Mouse (Mus musculus) midbrain, embryonic 12.5 days (tissue): ENCODE data around the gene Gm29427. TPM values are rescaled to one million over a fixed set of nuclear protein-coding genes. Genes with fewer than 3 reads are reported as not detected.

ENCODE experiments used
- ATAC-seq: fragments of 200-750 bp; cut with Nextera tagmentation; 2 replicates; pipeline ENCODE4 v1.8.0; 2017; ENCODE audit warnings: low read depth, moderate TSS enrichment, moderate library complexity; ENCODE audit not compliant: low FRiP score
- H3K27ac ChIP-seq: fragments of 300-500 bp; sonication (generic); replicated peaks from 2 replicates; pipeline ENCODE4 v1.5.1; 2016; ENCODE audit warnings: mild to moderate bottlenecking
- H3K27me3 ChIP-seq: fragments of 300-500 bp; sonication (generic); 2 replicates; pipeline ENCODE4 v1.6.1; 2016; ENCODE audit warnings: mild to moderate bottlenecking
- H3K36me3 ChIP-seq: fragments of 300-500 bp; sonication (generic); 2 replicates; pipeline ENCODE4 v1.6.1; 2016
- H3K4me1 ChIP-seq: fragments of 300-500 bp; sonication (generic); 2 replicates; pipeline ENCODE4 v1.6.1; 2016
- H3K4me2 ChIP-seq: fragments of 300-500 bp; sonication (generic); replicated peaks from 2 replicates; pipeline ENCODE4 v1.6.1; 2016; ENCODE audit warnings: mild to moderate bottlenecking, moderate library complexity
- H3K4me3 ChIP-seq: fragments of 300-500 bp; sonication (generic); 2 replicates; pipeline ENCODE4 v1.5.1; 2016; ENCODE audit warnings: mild to moderate bottlenecking
- H3K9ac ChIP-seq: fragments of 300-500 bp; sonication (generic); replicated peaks from 2 replicates; pipeline ENCODE4 v1.6.1; 2016; ENCODE audit warnings: mild to moderate bottlenecking, moderate library complexity
- H3K9me3 ChIP-seq: fragments of 300-500 bp; sonication (generic); 2 replicates; pipeline ENCODE4 v1.6.1; 2016; ENCODE audit warnings: mild to moderate bottlenecking
- WGBS: fragments of 180-500 bp; shearing (Covaris S2); methylation state at CpG from one replicate; pipeline ENCODE4 v1.1.7; 2016; 5-methylcytosine and 5-hydroxymethylcytosine counted together
- polyA plus RNA-seq: library from polyadenylated mRNA; unstranded; fragments of >200 nt; fragmentation: Nextera tagmentation; extraction: Ambion mirVana; gene quantifications from 2 replicates; pipeline ENCODE4 v1.2.1, GENCODE M21; 2016

Gene Gm29427
- polyA plus RNA-seq, 1 experiment from 2014 or later = not detected

DNA sequence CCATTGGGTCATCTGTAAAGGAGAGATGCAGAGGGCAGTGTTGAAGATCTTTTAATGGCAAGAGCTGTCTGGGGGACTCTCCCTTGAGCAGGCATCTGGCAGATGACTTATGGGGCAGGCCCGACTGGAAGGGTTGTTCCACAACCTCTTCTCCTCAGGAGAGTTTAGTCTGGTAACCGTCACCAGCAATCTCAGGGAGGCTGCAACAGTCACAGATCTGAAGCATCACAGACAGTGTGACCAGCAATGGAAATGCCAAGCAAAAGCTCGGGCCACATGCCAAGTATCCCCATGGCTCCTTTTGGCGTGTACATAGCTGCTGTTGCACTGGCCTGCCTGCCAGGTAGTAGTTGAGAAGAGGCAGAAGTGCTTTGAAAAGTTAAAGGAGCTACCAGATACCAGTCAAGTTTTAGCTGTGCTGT is 24.6 kb upstream of the Gm29427 start:
- Histone ChIP-seq H3K9me3 (no peaks in the 10 kb centered on the region), H3K4me3 (no peak overlapping the region), H3K27me3 (no peaks in the 10 kb centered on the region), H3K27ac (0 out of 2 replicates have a peak overlapping the region, but pooled peaks have one; percentile 6), H3K36me3 (no peaks in the 10 kb centered on the region), H3K9ac (no peak overlapping the region), H3K4me1 (no peaks in the 10 kb centered on the region), H3K4me2 (no peak overlapping the region)
- 77% methylated on average over 4 of the region's 4 CpGs for WGBS
- ATAC-seq = no peak

DNA sequence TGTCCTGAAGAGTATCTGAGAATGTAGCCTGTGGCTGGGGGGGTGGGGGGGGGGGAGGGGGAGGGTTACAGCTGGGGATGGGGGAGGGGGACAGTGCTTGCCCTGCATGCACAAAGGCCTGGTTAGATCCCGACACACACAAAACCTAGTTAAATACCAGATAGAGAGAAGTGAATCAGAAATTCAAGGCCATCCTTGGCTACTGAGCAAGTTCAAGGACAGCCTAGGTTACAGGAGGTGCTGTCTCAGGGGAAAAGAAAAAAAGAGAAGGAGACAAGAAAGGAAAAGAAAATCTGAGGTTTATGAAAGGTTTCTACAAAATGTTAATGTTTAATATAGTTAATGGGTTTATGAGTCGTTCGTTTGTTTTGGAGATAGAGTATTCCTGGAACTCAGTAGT is 24.0 kb upstream of the Gm29427 start:
- ATAC-seq = no peak
- H3K4me3 ChIP-seq = no peak overlapping the region
- WGBS = 78% methylated on average over 3 of the region's 3 CpGs
- no peaks in the 10 kb centered on the region for H3K36me3 ChIP-seq
- no peak overlapping the region for H3K9ac ChIP-seq
- H3K4me2 ChIP-seq = no peak overlapping the region
- H3K4me1 ChIP-seq = no peaks in the 10 kb centered on the region
- H3K9me3 ChIP-seq = no peaks in the 10 kb centered on the region
- H3K27ac ChIP-seq = no peak overlapping the region
- H3K27me3 ChIP-seq = no peaks in the 10 kb centered on the region

DNA sequence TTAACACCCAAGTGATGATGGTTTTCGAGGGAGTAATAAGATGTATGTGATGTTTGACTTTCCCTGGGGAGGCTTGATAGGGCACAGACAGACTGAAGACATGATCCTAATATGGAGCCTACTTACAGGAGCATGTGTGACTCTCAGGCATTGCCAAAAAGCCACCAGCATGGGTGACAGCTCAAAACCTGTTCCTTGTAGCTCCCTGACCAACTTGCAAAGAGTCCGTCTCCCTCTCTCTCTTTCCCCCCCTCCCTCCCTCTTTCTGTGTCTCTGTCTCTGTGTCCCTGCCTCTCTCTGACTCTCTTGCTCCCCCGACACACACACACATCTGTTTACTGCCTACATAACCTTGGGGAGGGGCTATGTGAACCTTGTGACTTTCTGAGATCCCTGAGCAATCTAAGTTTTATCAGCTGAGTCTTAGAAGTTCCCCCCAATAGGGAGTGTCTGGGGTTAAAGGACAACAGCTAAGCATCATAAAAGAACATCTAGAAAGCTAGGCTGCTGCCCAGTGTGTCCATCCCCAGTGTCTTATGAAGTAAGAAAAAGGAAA is 23.0 kb upstream of the Gm29427 start:
- ATAC-seq = no peak
- Histone ChIP-seq H3K4me3 (no peak overlapping the region), H3K9me3 (no peaks in the 10 kb centered on the region), H3K36me3 (no peaks in the 10 kb centered on the region), H3K4me1 (no peaks in the 10 kb centered on the region), H3K9ac (no peak overlapping the region), H3K4me2 (no peak overlapping the region), H3K27me3 (no peaks in the 10 kb centered on the region), H3K27ac (no peak overlapping the region)
- 83% methylated on average over 3 of the region's 3 CpGs for WGBS

DNA sequence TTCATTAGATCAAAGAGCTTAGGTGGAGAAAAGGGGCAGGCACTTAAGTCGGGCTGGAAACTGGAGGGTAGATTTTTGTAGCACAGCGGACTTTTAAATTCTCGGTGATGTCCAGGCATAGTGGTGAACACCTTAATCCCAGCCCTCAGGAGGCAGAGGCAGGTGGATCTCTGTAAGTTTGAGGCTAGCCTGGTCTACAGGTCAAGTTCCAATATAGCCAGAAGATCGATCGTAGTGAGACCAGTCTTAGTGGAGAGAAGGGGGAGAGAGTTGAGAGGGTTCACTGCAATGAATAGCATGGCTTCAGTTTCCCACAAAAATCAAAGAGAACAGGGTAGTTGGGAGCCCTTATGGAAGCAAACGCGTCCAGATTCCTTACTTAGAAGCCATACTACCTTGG is 22.3 kb upstream of the Gm29427 start:
- no peak overlapping the region for H3K27ac ChIP-seq
- no peak overlapping the region for H3K4me2 ChIP-seq
- no peaks in the 10 kb centered on the region for H3K27me3 ChIP-seq
- no peaks in the 10 kb centered on the region for H3K4me1 ChIP-seq
- no peak overlapping the region for H3K9ac ChIP-seq
- no peaks in the 10 kb centered on the region for H3K9me3 ChIP-seq
- WGBS = 90% methylated on average over 7 of the region's 7 CpGs
- no peaks in the 10 kb centered on the region for H3K36me3 ChIP-seq
- H3K4me3 ChIP-seq = no peak overlapping the region
- ATAC-seq = no peak

DNA sequence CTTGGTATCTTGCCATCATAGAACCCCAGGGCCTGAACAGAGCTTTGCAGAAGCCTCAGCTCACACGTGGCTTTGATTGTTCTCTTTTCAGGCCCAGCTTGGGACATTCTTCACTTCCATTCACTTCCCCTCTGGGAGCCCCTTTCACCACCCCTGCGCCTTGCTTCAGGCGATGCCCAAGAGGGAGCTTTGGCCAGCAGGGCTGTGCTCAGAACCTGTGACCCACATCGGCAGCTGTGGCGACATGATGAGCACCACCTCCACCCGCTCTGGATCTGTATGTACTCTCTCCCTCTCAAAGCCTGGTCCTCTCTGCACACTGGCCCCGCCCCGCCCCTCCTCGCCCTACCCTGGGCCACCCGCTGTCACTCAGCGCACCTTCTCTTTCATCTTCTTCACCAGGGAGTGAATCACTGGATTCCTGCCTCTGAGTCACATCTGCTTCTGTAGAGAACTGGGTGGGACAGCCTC is 21.8 kb upstream of the Gm29427 start:
- ATAC-seq = no peak
- no peaks in the 10 kb centered on the region for H3K36me3 ChIP-seq
- no peak overlapping the region for H3K9ac ChIP-seq
- H3K4me2 ChIP-seq = no peak overlapping the region
- no peaks in the 10 kb centered on the region for H3K27me3 ChIP-seq
- no peaks in the 10 kb centered on the region for H3K4me1 ChIP-seq
- H3K4me3 ChIP-seq = no peak overlapping the region
- no peak overlapping the region for H3K27ac ChIP-seq
- no peaks in the 10 kb centered on the region for H3K9me3 ChIP-seq
- WGBS = 21% methylated on average over 11 of the region's 11 CpGs

DNA sequence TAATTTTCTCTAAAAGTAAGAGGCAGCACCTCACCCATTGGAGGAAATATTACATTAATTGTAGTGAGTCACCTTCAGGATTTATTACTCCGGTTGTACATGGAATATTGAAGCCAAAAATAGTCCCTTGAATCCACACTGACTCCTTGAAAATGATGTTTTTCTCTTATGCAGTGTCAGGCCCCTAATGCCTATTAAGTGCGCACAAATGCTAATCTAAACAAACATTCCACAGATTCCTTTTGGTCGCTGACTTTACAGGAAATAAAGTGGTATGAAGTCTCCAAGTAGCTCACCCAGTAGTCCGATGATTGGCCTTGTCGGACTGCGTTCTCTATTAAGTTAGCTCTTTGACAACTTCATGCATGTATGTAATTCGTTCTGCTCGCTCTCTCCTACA is 19.3 kb upstream of the Gm29427 start:
- Histone ChIP-seq H3K9me3 (no peaks in the 10 kb centered on the region), H3K4me2 (no peak overlapping the region), H3K36me3 (no peaks in the 10 kb centered on the region), H3K4me3 (no peak overlapping the region), H3K4me1 (peaks cover 8% of the 10 kb centered on the region), H3K27me3 (no peaks in the 10 kb centered on the region), H3K9ac (no peak overlapping the region), H3K27ac (no peak overlapping the region)
- 75% methylated on average over 8 of the region's 8 CpGs for WGBS
- no peak for ATAC-seq

DNA sequence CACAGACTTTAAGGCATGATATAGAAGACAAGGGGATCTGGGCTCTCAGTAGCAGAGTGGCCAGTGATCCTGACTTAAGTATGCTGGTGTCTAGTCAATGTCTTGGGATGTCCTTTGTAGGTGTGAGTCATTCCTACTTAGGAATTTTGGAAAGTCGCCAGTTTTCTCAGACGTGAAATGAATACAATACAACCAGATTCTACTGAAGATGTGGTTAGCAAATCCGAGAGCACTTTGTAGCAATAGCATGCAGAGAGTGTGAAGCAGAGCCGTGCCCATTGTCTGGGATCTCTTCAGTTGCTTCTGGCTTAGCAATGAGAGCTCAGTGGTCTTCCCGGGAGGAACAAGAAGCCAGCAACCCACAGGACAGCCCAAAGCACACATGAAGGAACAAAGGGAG is 18.9 kb upstream of the Gm29427 start:
- Histone ChIP-seq H3K4me1 (peaks cover 8% of the 10 kb centered on the region), H3K27ac (no peak overlapping the region), H3K4me3 (no peak overlapping the region), H3K9me3 (no peaks in the 10 kb centered on the region), H3K9ac (no peak overlapping the region), H3K36me3 (no peaks in the 10 kb centered on the region), H3K4me2 (no peak overlapping the region), H3K27me3 (no peaks in the 10 kb centered on the region)
- WGBS = 53% methylated on average over 5 of the region's 5 CpGs
- no peak for ATAC-seq

DNA sequence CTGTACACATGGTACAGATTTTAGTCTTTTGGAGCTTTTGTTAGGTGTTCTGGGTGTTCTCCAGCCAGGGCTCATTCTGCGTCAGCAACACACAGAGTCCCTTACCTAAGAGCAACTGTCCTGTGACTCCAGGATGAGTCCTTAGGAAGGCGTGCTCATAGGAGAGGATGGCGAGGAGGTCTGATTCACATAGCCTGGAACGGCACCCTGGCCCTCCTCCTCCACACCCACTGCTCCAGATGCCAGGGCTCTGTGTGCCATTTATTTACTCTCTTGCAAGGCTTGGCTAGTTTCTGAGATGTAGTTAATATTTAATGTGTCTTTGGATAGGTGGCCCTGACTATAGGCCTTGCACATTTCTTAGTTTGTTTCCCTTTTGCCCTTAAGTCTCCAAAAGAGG is 18.1 kb upstream of the Gm29427 start:
- 96% methylated on average over 4 of the region's 4 CpGs for WGBS
- Histone ChIP-seq H3K36me3 (no peaks in the 10 kb centered on the region), H3K27me3 (no peaks in the 10 kb centered on the region), H3K4me3 (no peak overlapping the region), H3K27ac (no peak overlapping the region), H3K9ac (no peak overlapping the region), H3K4me1 (peaks cover 8% of the 10 kb centered on the region), H3K4me2 (no peak overlapping the region), H3K9me3 (no peaks in the 10 kb centered on the region)
- no peak for ATAC-seq

DNA sequence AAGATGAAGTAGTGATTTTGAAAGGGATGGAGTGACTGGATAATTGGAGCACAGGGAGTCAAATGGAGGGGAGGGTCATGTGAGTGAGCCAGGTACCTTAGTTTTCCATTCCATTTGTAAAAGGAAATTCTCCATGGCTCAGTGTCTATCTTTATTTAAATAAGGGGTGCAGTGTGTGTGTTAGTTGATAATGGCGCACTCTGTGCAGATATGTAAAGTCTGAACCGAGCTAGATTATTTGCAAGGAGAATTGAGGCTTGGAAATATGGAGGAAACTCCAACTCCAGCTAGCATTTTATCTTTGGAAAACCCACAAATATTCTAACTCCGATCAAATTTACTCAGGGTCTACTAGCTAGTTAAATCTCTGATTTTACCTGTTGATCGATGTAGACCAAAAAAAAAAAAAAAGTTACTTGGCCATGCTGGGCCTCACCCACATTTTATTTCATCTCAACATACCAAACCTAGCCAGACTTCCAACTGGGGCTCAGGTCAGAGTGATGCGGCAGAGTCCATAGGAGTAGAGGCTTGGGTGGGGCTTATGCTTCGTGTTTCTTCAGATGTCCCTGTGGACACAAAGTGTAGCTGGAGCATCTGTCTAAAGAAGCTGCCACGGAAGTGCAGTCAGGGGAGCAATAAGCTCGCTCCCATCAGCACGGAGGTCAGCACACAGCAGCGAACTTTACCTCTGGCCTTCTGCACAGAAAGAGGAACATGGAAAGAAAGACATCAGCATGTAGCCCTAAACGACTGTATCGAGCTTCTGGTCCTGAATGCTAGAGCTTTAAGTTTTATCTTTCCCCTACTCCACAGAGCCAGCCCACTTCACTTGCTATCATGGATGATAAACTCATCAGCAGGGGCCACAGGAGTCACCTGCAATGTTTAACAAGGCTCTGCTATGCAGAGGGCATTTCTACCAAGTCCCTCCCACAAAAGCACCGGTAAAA is 17.4 kb upstream of the Gm29427 start:
- Histone ChIP-seq H3K27me3 (no peaks in the 10 kb centered on the region), H3K4me2 (no peak overlapping the region), H3K4me1 (peaks cover 8% of the 10 kb centered on the region), H3K9me3 (no peaks in the 10 kb centered on the region), H3K9ac (no peak overlapping the region), H3K4me3 (no peak overlapping the region), H3K36me3 (no peaks in the 10 kb centered on the region), H3K27ac (no peak overlapping the region)
- 89% methylated on average over 13 of the region's 13 CpGs for WGBS
- ATAC-seq = no peak

DNA sequence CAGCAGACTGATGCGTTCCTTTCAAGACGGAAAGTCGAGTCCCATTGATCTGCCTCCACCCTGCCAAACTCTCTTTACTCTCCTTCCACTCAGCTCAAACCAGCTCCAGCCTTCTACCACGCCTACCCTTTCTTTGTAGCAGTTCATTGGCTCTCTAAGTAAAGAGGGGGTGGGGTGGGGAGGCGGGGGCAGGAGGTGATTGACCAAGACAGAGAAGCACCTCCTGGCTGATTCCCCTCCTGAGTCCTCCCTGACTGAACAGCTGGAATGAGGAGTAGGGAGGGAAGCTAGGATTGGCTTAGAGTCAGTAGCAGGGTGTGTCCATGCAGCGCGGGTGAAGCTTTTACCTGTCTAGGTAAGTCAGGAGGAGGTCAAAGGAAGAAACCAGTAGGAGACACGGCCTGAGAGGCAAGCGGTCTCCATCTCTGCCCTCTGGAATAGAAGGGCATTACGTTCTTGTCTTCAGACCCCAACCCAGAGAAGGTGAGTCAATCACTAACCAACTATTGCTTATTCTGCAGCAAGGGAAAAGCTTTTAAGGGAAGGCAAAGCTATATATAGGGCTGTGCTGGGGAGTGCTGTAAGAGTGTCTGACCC is 16.2 kb upstream of the Gm29427 start, which contains the start of gene AA986860:
Gene AA986860 (plus strand): TSS at position 236 of the 597 bp plus-strand sequence.
- H3K27me3 ChIP-seq = no peaks in the 10 kb centered on the region
- H3K9ac ChIP-seq = no peak within 1 kb of the TSS
- peak within 1 kb of the TSS; percentile 22; the same call in 1 of the 2 replicates for H3K4me2 ChIP-seq
- no peak within 1 kb of the TSS for H3K4me3 ChIP-seq
- ATAC-seq = peak; percentile 70; the same call in 1 of the 2 replicates
- H3K27ac ChIP-seq = no peak within 1 kb of the TSS
- peaks cover 8% of the 10 kb centered on the region for H3K4me1 ChIP-seq
- no peaks in the 10 kb centered on the region for H3K36me3 ChIP-seq
- 7% methylated on average over 10 of the region's 10 CpGs for WGBS
- H3K9me3 ChIP-seq = no peaks in the 10 kb centered on the region

DNA sequence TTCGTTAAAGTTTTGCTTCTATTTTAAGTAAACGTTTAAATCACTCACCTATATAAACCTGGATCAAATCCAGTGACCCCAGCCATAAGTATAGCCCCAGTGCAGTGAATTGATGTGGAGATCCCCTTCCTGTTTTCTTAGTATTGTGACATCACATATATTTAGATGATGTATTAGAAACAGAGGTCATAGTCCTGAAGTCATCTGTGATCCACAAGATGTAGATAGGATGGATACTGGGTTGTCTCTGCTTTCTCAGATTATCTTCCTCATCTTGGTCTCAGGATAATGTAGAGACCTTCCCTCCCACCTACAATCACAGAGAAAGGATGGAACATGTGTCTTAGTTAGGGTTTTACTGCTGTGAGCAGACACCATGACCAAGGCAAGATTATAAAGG is 13.6 kb upstream of the Gm29427 start, which contains the start of gene Pfkfb2:
Gene Pfkfb2 (minus strand): TSS at position 101 of the 400 bp plus-strand sequence.
- no peaks in the 10 kb centered on the region for H3K27me3 ChIP-seq
- no peak for ATAC-seq
- H3K4me1 ChIP-seq = peaks cover 8% of the 10 kb centered on the region
- H3K27ac ChIP-seq = no peak within 1 kb of the TSS
- H3K4me2 ChIP-seq = no peak within 1 kb of the TSS
- WGBS = 87% methylated on average over 2 of the region's 2 CpGs
- H3K9me3 ChIP-seq = no peaks in the 10 kb centered on the region
- no peaks in the 10 kb centered on the region for H3K36me3 ChIP-seq
- no peak within 1 kb of the TSS for H3K4me3 ChIP-seq
- H3K9ac ChIP-seq = no peak within 1 kb of the TSS

DNA sequence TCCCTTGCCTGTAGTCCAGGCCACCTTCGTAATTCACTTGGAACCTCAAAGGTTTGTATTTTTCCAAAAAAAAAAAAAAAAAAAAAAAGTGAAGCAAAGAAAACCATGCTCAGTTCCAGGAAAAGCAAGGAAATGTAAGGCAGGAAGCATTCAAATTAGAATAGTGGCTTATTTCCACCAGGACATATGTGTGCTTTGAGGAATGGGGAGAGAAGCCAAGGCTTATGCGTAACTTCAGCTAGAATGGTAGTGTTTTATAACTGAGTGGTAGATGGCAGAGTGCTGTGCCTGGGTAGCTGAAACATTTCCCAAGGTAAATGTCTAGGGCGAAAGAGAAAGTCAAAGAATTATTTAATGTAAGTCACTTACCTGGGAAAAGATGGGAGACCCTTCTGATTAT is 13.1 kb upstream of the Gm29427 start:
- H3K4me2 ChIP-seq = no peak overlapping the region
- H3K9ac ChIP-seq = no peak overlapping the region
- H3K4me3 ChIP-seq = no peak overlapping the region
- ATAC-seq = no peak
- H3K4me1 ChIP-seq = peaks cover 8% of the 10 kb centered on the region
- WGBS = 91% methylated on average over 3 of the region's 3 CpGs
- H3K36me3 ChIP-seq = no peaks in the 10 kb centered on the region
- H3K27me3 ChIP-seq = no peaks in the 10 kb centered on the region
- no peak overlapping the region for H3K27ac ChIP-seq
- no peaks in the 10 kb centered on the region for H3K9me3 ChIP-seq
